ENCODE assay signal across 17 mouse cellular contexts in the genomic region with DNA sequence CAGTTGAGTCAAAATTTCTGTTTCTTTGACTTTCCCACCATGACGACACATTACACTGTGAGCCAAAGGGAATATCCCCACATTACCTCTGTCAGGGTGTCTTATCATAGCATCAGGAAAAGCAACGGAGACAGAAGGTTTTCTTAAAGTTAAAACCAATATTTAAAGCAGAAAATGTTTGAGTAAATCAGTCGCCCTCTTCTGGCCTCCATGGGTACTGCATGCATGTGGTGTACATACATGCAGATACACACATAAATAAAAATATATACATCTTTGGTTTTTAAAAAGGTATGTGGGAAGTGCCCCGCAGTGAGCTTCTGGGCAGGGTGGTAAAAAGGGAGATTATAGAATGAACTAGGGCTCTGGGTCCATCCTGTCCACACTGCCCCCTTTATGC. TPM values are rescaled to one million over a fixed set of nuclear protein-coding genes. Genes with fewer than 3 reads are reported as not detected.
DNase-seq lines count a peak whose midpoint lies in the region; ATAC-seq and TF ChIP-seq lines count a peak whose summit lies in the region.
"Had no signal": no experiment of that assay in that cellular context is flagged by ENCODE, and none has a peak within 500 bp of the region (broad histone marks: within the 10 kb centered on the region; RNA-seq: fewer than 3 reads in every experiment).

No protein-coding gene starts in this region.

- no peaks in the 10 kb centered on the region for H3K36me3 ChIP-seq in intestine, postnatal 0 days (ENCODE audit: control insufficient read depth, insufficient read depth)
- H3K36me3 ChIP-seq in intestine, embryonic 16.5 days (ENCODE audit: control insufficient read depth, insufficient read depth, low read length), result no peaks in the 10 kb centered on the region
- H3K36me3 ChIP-seq: embryonic facial prominence, embryonic 12.5 days; hindbrain, embryonic 13.5 days; limb, embryonic 12.5 days; neural tube, embryonic 12.5 days had no signal

- no peak overlapping the region for H3K4me2 ChIP-seq in intestine, postnatal 0 days (replicated peaks; ENCODE audit: low read depth)
- H3K4me2 ChIP-seq in intestine, embryonic 16.5 days (ENCODE audit: low read depth, low read length), result no peak overlapping the region
- H3K4me2 ChIP-seq: embryonic facial prominence, embryonic 12.5 days; hindbrain, embryonic 13.5 days; limb, embryonic 12.5 days; neural tube, embryonic 12.5 days had no signal

- TF ChIP-seq CTCF in intestine, postnatal 0 days (IDR thresholded peaks at IDR 0.05; ENCODE audit: low read depth), result peak; percentile 47; the same call in 1 of the 2 replicates

- no peaks in the 10 kb centered on the region for H3K4me1 ChIP-seq in intestine, postnatal 0 days (replicated peaks; ENCODE audit: control insufficient read depth, insufficient read depth, low read length)
- H3K4me1 ChIP-seq in intestine, embryonic 16.5 days (ENCODE audit: control insufficient read depth, insufficient read depth, low read length), result no peaks in the 10 kb centered on the region
- H3K4me1 ChIP-seq: embryonic facial prominence, embryonic 12.5 days; hindbrain, embryonic 13.5 days; limb, embryonic 12.5 days; neural tube, embryonic 12.5 days had no signal

- 72% methylated on average over 4 of the region's 4 CpGs for WGBS in intestine, postnatal 0 days
- 66% methylated on average over 4 of the region's 4 CpGs for WGBS in intestine, embryonic 16.5 days

- H3K9me3 ChIP-seq in intestine, postnatal 0 days (ENCODE audit: control insufficient read depth), result 0 out of 2 replicates have a peak, but pooled peaks cover 4% of the 10 kb centered on the region
- peaks cover 16% of the 10 kb centered on the region for H3K9me3 ChIP-seq in intestine, embryonic 16.5 days (ENCODE audit: control insufficient read depth, low read length)
- H3K9me3 ChIP-seq: hindbrain, embryonic 13.5 days had no signal

- H3K27ac ChIP-seq in intestine, postnatal 0 days (ENCODE audit: low read depth, low read length), result no peak overlapping the region
- no peak overlapping the region for H3K27ac ChIP-seq in intestine, embryonic 16.5 days (ENCODE audit: low read length)
- H3K27ac ChIP-seq: embryonic facial prominence, embryonic 12.5 days; hindbrain, embryonic 13.5 days; limb, embryonic 12.5 days; neural tube, embryonic 12.5 days had no signal

- no peaks in the 10 kb centered on the region for H3K27me3 ChIP-seq in intestine, postnatal 0 days (replicated peaks; ENCODE audit: control insufficient read depth, insufficient read depth, low read length)
- no peaks in the 10 kb centered on the region for H3K27me3 ChIP-seq in intestine, embryonic 16.5 days (replicated peaks; ENCODE audit: control insufficient read depth, insufficient read depth, low read length)
- H3K27me3 ChIP-seq: embryonic facial prominence, embryonic 12.5 days; neural tube, embryonic 12.5 days had no signal

- DNase-seq in thymus, postnatal 0 days (ENCODE audit: low spot score), result peak; percentile 34
- no peak for DNase-seq in thymus, postnatal 14 days
- DNase-seq in R1 (ENCODE audit: low read depth, low spot score), result peak; percentile 54
- DNase-seq in adrenal gland, adult 18-20 months (ENCODE audit: low spot score in 2 of 2), result no peak
- DNase-seq: adrenal gland, postnatal 25 days; cerebellum, postnatal 36 days; kidney, adult 2 months; lung, adult 18-20 months; right cerebral cortex, postnatal 25 days had no signal

- no peak overlapping the region for H3K9ac ChIP-seq in intestine, postnatal 0 days (ENCODE audit: low read depth, low read length)
- H3K9ac ChIP-seq in intestine, embryonic 16.5 days (ENCODE audit: low read depth, low read length), result no peak overlapping the region
- H3K9ac ChIP-seq: embryonic facial prominence, embryonic 12.5 days; hindbrain, embryonic 13.5 days; limb, embryonic 12.5 days; neural tube, embryonic 12.5 days had no signal

- ATAC-seq in intestine, postnatal 0 days, result no peak
- no peak for ATAC-seq in intestine, embryonic 16.5 days
- ATAC-seq in megakaryocyte, adult 5-6 weeks (ENCODE audit: poor library complexity, severe bottlenecking), result no peak
- ATAC-seq: midbrain, embryonic 16.5 days had no signal

- H3K4me3 ChIP-seq in intestine, postnatal 0 days (ENCODE audit: low read depth, low read length), result no peak overlapping the region
- H3K4me3 ChIP-seq in intestine, embryonic 16.5 days (ENCODE audit: low read length), result no peak overlapping the region
- H3K4me3 ChIP-seq: embryonic facial prominence, embryonic 12.5 days; hindbrain, embryonic 13.5 days; limb, embryonic 12.5 days; neural tube, embryonic 12.5 days had no signal

RNA-seq across cellular contexts. Expression of a gene that starts 10.2 kb away (rescaled TPM):
- polyA plus RNA-seq in intestine, postnatal 0 days (2015; fragmentation: Nextera tagmentation; extraction: Ambion mirVana), result 14.1 and 15.0 TPM in 2 replicates
- polyA plus RNA-seq in intestine, embryonic 16.5 days (2015; fragmentation: Nextera tagmentation; extraction: Ambion mirVana), result 8.4 and 8.5 TPM in 2 replicates
- 81.6 and 87.3 TPM in 2 replicates for polyA plus RNA-seq in thymus, postnatal 0 days (2015; fragmentation: Nextera tagmentation; extraction: Ambion mirVana)
- total RNA-seq in adrenal gland, adult 18-20 months (2021), result 10 to 100 TPM; 13.8 to 24.9 TPM
- total RNA-seq in megakaryocyte, adult 5-6 weeks (2015), result 43.4 and 46.2 TPM in 2 replicates
- total RNA-seq in megakaryocyte, adult 5-6 weeks (2017), result 96.5 and 101 TPM in 2 replicates

RNA-seq across cellular contexts. Expression of a gene that starts 10.4 kb away (rescaled TPM):
- 36.8 and 37.7 TPM in 2 replicates for polyA plus RNA-seq in intestine, postnatal 0 days (2015; fragmentation: Nextera tagmentation; extraction: Ambion mirVana)
- polyA plus RNA-seq in intestine, embryonic 16.5 days (2015; fragmentation: Nextera tagmentation; extraction: Ambion mirVana), result 13.4 and 15.3 TPM in 2 replicates
- polyA plus RNA-seq in thymus, postnatal 0 days (2015; fragmentation: Nextera tagmentation; extraction: Ambion mirVana), result 251 and 261 TPM in 2 replicates
- 10 to 100 TPM; 15.2 to 31.6 TPM for total RNA-seq in adrenal gland, adult 18-20 months (2021)
- total RNA-seq in megakaryocyte, adult 5-6 weeks (2015), result 142 and 149 TPM in 2 replicates
- total RNA-seq in megakaryocyte, adult 5-6 weeks (2017), result 78.7 and 125 TPM in 2 replicates

RNA-seq across cellular contexts. Expression of a gene that starts 20.3 kb away (rescaled TPM):
- 82.4 and 86.4 TPM in 2 replicates for polyA plus RNA-seq in intestine, postnatal 0 days (2015; fragmentation: Nextera tagmentation; extraction: Ambion mirVana)
- 20.7 and 23.1 TPM in 2 replicates for polyA plus RNA-seq in intestine, embryonic 16.5 days (2015; fragmentation: Nextera tagmentation; extraction: Ambion mirVana)
- polyA plus RNA-seq in thymus, postnatal 0 days (2015; fragmentation: Nextera tagmentation; extraction: Ambion mirVana), result 875 and 899 TPM in 2 replicates
- 10 to 100 TPM; 36.2 to 74.2 TPM for total RNA-seq in adrenal gland, adult 18-20 months (2021)
- 230 and 263 TPM in 2 replicates for total RNA-seq in megakaryocyte, adult 5-6 weeks (2015)
- total RNA-seq in megakaryocyte, adult 5-6 weeks (2017), result 339 and 455 TPM in 2 replicates

RNA-seq across cellular contexts. Expression of a gene that starts 24.3 kb away (rescaled TPM):
- polyA plus RNA-seq in intestine, postnatal 0 days (2015; fragmentation: Nextera tagmentation; extraction: Ambion mirVana), result 5.1 and 6.4 TPM in 2 replicates
- polyA plus RNA-seq in intestine, embryonic 16.5 days (2015; fragmentation: Nextera tagmentation; extraction: Ambion mirVana), result 3.0 and 3.6 TPM in 2 replicates
- polyA plus RNA-seq in thymus, postnatal 0 days (2015; fragmentation: Nextera tagmentation; extraction: Ambion mirVana), result 39.8 and 42.2 TPM in 2 replicates
- total RNA-seq in adrenal gland, adult 18-20 months (2021), result 10 to 100 TPM in 1 of 2 experiments, 1 to 10 TPM in 1; 8.5 to 13.3 TPM
- 105 and 109 TPM in 2 replicates for total RNA-seq in megakaryocyte, adult 5-6 weeks (2015)
- 110 and 132 TPM in 2 replicates for total RNA-seq in megakaryocyte, adult 5-6 weeks (2017)

RNA-seq across cellular contexts. Expression of a gene that starts 26.1 kb away (rescaled TPM):
- polyA plus RNA-seq in intestine, postnatal 0 days (2015; fragmentation: Nextera tagmentation; extraction: Ambion mirVana), result 11.2 and 13.0 TPM in 2 replicates
- polyA plus RNA-seq in intestine, embryonic 16.5 days (2015; fragmentation: Nextera tagmentation; extraction: Ambion mirVana), result 7.2 and 9.1 TPM in 2 replicates
- 140 and 153 TPM in 2 replicates for polyA plus RNA-seq in thymus, postnatal 0 days (2015; fragmentation: Nextera tagmentation; extraction: Ambion mirVana)
- total RNA-seq in adrenal gland, adult 18-20 months (2021), result 10 to 100 TPM; 51.6 to 60.9 TPM
- total RNA-seq in megakaryocyte, adult 5-6 weeks (2015), result 6.4 and 7.1 TPM in 2 replicates
- 34.2 and 35.9 TPM in 2 replicates for total RNA-seq in megakaryocyte, adult 5-6 weeks (2017)

Comparison
In these comparisons a context has a peak if more than half of its experiments do, and no peak if none do; other contexts are left out.
1. DNase-seq: peak in thymus, postnatal 0 days (single experiment) and R1 (single experiment); none in thymus, postnatal 14 days (single experiment) and adrenal gland, adult 18-20 months (0 of 2).
2. RNA of a gene that starts 20.3 kb away (polyA plus RNA-seq): 875 to 899 TPM in thymus, postnatal 0 days; 82.4 to 86.4 TPM in intestine, postnatal 0 days and 20.7 to 23.1 TPM in intestine, embryonic 16.5 days; every median in the first group is over 10 times any median in the second.